Mouse (Mus musculus): Measurements from ENCODE around the gene Dazap1.
"Not testable (repeated sequence)": the region's sequence is repeated elsewhere in the genome, so short reads cannot be mapped to it uniquely, and the experiment has no call there.

Dazap1 gene

DNA sequence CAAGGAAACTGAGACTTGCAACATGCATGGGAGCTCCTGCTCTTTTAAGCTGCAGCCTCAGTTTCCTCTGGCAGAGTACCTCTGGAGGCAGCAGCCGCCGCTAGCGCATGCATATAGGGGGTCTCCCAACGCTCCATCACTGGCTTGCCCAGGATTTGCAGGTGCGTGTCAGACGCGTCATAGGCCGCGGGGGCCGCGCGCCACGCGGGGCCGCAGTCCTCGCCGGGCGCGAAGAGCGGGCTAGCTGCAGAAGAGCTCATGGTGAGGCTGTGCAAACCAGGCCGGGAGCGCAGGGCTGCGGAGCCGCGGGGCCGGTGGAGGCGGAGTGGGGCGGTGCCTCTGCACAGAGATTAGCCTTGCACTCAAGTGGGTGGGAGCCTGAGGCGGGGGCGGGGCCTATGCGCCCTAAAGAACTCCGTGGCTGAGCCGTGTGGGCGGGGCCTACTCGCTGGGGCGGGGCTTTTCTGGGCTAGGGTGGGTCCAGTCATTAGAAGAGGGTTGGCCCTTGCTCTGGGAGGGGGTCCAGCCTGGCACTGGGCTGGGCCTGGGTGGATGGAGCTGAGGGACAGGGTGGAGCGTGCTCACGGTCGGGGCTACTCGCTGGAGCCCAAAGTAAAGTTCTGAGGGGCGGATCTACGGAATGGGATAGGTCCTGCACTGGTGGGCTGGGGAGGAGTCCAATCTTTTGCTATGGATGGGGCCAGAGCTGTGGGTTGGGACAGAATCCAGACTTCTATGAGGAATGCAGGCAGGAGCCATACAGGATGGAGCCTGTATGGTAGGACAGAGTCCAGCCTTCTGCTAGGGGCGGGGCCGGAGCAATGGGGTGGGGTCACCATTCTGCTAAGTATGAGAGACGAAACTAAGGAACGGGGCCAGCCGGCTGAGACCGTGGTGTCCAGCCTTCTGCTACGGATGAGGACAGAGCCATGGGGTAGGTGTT, at the start of gene Dazap1, which contains the start of gene Gamt:
Dazap1 (plus strand) TSS at position 845 of the 943 bp plus-strand sequence.
Gamt (minus strand) TSS at position 371 of the 943 bp plus-strand sequence.
- Histone ChIP-seq H3K36me3 (ENCODE audit: insufficient read depth, low read length) (peaks cover 36% of the 10 kb centered on the region), H3K27me3 (ENCODE audit: insufficient read depth, low read length) (peaks cover 17% of the 10 kb centered on the region), H3K9me3 (ENCODE audit: low read length) (no peaks in the 10 kb centered on the region), H3K4me1 (replicated peaks; ENCODE audit: low read depth, low read length) (peaks cover 67% of the 10 kb centered on the region), H3K4me3 (replicated peaks; ENCODE audit: low read length) (peak within 1 kb of the TSS; percentile 80)
- TF ChIP-seq NANOG (IDR thresholded peaks at IDR 0.05; ENCODE audit: borderline replicate concordance, low read length) (no peak), CTCF (conservative IDR thresholded peaks at IDR 0.05; ENCODE audit: low read length) (no peak), POU5F1 (IDR thresholded peaks at IDR 0.05; ENCODE audit: borderline replicate concordance, low read length) (no peak)

DNA sequence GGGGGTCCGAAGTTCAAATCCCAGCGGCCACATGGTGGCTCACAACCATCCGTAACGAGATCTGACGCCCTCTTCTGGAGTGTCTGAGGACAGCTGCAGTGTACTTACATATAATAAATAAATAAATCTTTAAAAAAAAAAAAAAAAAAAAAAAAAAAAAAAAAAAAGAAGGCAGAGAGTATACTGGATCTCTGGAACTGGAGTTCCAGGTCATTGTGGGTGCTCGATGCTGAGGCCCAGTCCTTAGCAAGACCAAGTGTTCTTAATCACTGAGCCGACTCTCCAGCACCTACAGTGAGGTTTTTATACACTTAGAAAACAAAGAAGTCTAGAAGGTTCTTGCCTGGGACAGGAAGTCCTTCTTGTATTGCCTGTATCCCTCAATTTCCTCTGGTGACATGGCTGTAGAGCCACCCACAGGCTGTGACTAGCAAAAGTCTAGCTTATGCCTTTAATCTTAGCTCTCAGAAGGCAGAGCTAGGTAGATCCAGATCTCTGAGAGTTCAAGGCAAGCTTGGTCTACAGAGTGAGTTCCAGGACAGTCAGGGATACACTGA, 49.7 kb upstream of the Dazap1 start:
- H3K4me3 ChIP-seq (replicated peaks; ENCODE audit: low read length); H3K9me3 ChIP-seq (ENCODE audit: low read length); H3K36me3 ChIP-seq (ENCODE audit: insufficient read depth, low read length): not testable (repeated sequence)
- H3K4me1 ChIP-seq (replicated peaks; ENCODE audit: low read depth, low read length): peaks cover 54% of the 10 kb centered on the region
- H3K27me3 ChIP-seq (ENCODE audit: insufficient read depth, low read length): peaks cover 28% of the 10 kb centered on the region

GRCm38 (mm10) chr10:80215048-80215772, 46.1 kb upstream of the Dazap1 start:
- TF ChIP-seq POU5F1 (IDR thresholded peaks at IDR 0.05; ENCODE audit: borderline replicate concordance, low read length): no peak
- no peak for TF ChIP-seq NANOG (IDR thresholded peaks at IDR 0.05; ENCODE audit: borderline replicate concordance, low read length)
- no peak for TF ChIP-seq CTCF (conservative IDR thresholded peaks at IDR 0.05; ENCODE audit: low read length)
- Histone ChIP-seq H3K4me3 (replicated peaks; ENCODE audit: low read length) (peak overlapping the region; percentile 35; the same call in 1 of the 2 replicates), H3K9me3 (ENCODE audit: low read length) (no peaks in the 10 kb centered on the region), H3K36me3 (ENCODE audit: insufficient read depth, low read length) (no peaks in the 10 kb centered on the region), H3K4me1 (replicated peaks; ENCODE audit: low read depth, low read length) (peaks cover 36% of the 10 kb centered on the region), H3K27me3 (ENCODE audit: insufficient read depth, low read length) (peaks cover 5% of the 10 kb centered on the region; the same call in 1 of the 2 replicates)

- H3K9me3 ChIP-seq (ENCODE audit: low read length): no peaks in the 10 kb centered on the region
- no peaks in the 10 kb centered on the region for H3K36me3 ChIP-seq (ENCODE audit: insufficient read depth, low read length)
- peak overlapping the region; percentile 56 for H3K4me3 ChIP-seq (replicated peaks; ENCODE audit: low read length)
- H3K4me1 ChIP-seq (replicated peaks; ENCODE audit: low read depth, low read length): peaks cover 49% of the 10 kb centered on the region
- no peak for TF ChIP-seq POU5F1 (IDR thresholded peaks at IDR 0.05; ENCODE audit: borderline replicate concordance, low read length)
- TF ChIP-seq CTCF (conservative IDR thresholded peaks at IDR 0.05; ENCODE audit: low read length): no peak
- no peak for TF ChIP-seq NANOG (IDR thresholded peaks at IDR 0.05; ENCODE audit: borderline replicate concordance, low read length)
- H3K27me3 ChIP-seq (ENCODE audit: insufficient read depth, low read length): peaks cover 5% of the 10 kb centered on the region; the same call in 1 of the 2 replicates
These were observed 40.6 kb upstream of the Dazap1 start for GRCm38 (mm10) chr10:80220676-80221075.

DNA sequence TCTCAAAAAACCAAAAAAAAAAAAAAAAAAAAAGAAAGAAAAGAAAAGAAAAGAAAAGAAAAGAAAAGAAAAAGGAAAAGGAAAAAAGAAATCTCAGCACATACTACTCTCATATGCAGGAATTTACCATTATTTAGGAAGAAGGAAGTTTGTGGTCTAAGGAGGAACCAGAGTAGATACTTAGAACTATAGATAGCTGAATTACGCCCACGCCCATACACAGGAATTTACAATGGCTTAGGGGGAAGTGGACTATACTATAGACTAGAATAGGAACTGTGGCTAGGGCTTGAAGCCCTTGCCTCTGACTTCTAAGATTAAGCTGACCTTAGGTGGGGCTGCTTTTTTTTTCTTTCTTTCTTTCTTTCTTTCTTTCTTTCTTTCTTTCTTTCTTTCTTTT, 38.1 kb upstream of the Dazap1 start:
- H3K4me3 ChIP-seq (replicated peaks; ENCODE audit: low read length); H3K36me3 ChIP-seq (ENCODE audit: insufficient read depth, low read length); H3K27me3 ChIP-seq (ENCODE audit: insufficient read depth, low read length); H3K9me3 ChIP-seq (ENCODE audit: low read length): not testable (repeated sequence)
- peaks cover 58% of the 10 kb centered on the region for H3K4me1 ChIP-seq (replicated peaks; ENCODE audit: low read depth, low read length)

DNA sequence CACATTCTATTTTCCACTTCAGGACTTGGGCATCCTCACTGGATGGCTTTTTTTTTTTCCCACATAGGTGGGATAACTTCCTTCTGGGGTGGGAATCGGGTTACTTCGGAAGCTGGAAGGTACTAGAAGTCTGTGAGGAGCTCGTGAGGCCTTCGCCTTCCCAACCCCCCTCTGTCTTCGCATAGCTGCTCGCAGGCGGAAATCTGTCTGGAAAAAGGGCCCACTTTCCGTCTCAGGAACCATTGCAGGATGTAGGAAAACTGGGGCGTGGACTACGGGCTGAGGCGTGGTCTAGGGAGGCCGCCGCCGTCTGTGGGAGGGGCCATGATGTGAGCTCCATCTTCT, 35.2 kb upstream of the Dazap1 start:
- Histone ChIP-seq H3K4me1 (replicated peaks; ENCODE audit: low read depth, low read length) (peaks cover 67% of the 10 kb centered on the region), H3K27me3 (ENCODE audit: insufficient read depth, low read length) (no peaks in the 10 kb centered on the region), H3K4me3 (replicated peaks; ENCODE audit: low read length) (peak overlapping the region; percentile 64), H3K9me3 (ENCODE audit: low read length) (no peaks in the 10 kb centered on the region), H3K36me3 (ENCODE audit: insufficient read depth, low read length) (peaks cover 37% of the 10 kb centered on the region)
- TF ChIP-seq CTCF (conservative IDR thresholded peaks at IDR 0.05; ENCODE audit: low read length): no peak

GRCm38 (mm10) chr10:80226416-80227165, 34.7 kb upstream of the Dazap1 start, which contains the start of gene Mum1:
Gene Mum1, plus strand, starts transcription at chr10:80226434.
- Histone ChIP-seq H3K9me3 (ENCODE audit: low read length) (no peaks in the 10 kb centered on the region), H3K4me1 (replicated peaks; ENCODE audit: low read depth, low read length) (peaks cover 65% of the 10 kb centered on the region), H3K4me3 (replicated peaks; ENCODE audit: low read length) (peak within 1 kb of the TSS; percentile 92), H3K36me3 (ENCODE audit: insufficient read depth, low read length) (peaks cover 42% of the 10 kb centered on the region), H3K27me3 (ENCODE audit: insufficient read depth, low read length) (no peaks in the 10 kb centered on the region)
- TF ChIP-seq POU5F1 (IDR thresholded peaks at IDR 0.05; ENCODE audit: borderline replicate concordance, low read length): no peak
- TF ChIP-seq CTCF (conservative IDR thresholded peaks at IDR 0.05; ENCODE audit: low read length): no peak

DNA sequence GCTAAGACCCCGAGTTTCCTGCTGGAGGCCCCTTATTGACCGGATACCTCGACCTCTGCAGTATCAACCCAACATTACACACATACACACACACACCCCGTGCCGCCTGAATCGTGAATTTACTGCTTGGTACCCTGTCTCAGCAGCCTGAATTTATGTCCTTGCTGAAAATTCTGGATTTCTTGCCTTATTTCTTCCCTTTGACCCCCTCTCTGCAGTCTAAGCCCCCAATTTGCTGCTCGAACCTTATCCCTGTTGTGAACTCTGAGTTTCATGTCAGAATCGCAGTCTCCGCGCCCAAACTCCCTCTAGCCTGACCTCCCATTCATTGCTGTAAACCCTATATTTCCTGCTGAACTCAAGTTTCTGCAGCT, 34.1 kb upstream of the Dazap1 start:
- Histone ChIP-seq H3K4me1 (replicated peaks; ENCODE audit: low read depth, low read length) (peaks cover 65% of the 10 kb centered on the region), H3K36me3 (ENCODE audit: insufficient read depth, low read length) (peaks cover 47% of the 10 kb centered on the region), H3K9me3 (ENCODE audit: low read length) (no peaks in the 10 kb centered on the region), H3K27me3 (ENCODE audit: insufficient read depth, low read length) (no peaks in the 10 kb centered on the region), H3K4me3 (replicated peaks; ENCODE audit: low read length) (peak overlapping the region; percentile 92)
- no peak for TF ChIP-seq POU5F1 (IDR thresholded peaks at IDR 0.05; ENCODE audit: borderline replicate concordance, low read length)
- TF ChIP-seq NANOG (IDR thresholded peaks at IDR 0.05; ENCODE audit: borderline replicate concordance, low read length): no peak
- TF ChIP-seq CTCF (conservative IDR thresholded peaks at IDR 0.05; ENCODE audit: low read length): no peak
